7 mouse cellular contexts compared by ENCODE assay signal in the genomic region with DNA sequence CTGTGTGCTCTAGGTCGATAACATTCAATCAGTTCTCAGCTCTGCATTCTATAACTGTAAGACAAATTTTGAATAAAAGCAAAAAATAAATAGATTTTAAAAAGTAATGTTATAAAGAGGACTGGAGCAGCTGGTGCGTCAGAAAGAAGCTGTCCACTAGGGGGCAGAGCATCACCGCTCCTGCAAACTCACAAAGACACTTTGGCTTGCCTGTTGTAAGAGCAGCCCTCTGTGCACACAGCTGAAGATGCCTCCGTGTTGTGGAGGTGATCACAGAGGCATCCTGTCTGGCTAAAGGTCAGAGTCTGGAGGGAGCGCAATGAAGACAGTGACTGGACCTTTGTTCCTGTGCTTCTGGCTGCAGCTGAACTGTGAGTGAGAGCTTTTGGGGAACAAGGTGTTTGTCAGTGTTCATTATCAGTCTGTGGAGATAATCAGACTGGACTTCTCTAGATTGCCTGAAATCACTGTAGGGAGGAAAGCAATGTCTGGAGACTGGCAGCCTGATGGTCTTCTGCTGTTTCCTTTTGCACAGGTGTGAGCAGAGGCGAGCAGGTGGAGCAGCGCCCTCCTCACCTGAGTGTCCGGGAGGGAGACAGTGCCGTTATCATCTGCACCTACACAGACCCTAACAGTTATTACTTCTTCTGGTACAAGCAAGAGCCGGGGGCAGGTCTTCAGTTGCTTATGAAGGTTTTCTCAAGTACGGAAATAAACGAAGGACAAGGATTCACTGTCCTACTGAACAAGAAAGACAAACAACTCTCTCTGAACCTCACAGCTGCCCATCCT.
DNase-seq lines count a peak whose midpoint lies in the region; ATAC-seq and TF ChIP-seq lines count a peak whose summit lies in the region.
"Not testable (repeated sequence)": the region's sequence is repeated elsewhere in the genome, so short reads cannot be mapped to it uniquely, and the experiment has no call there.

No protein-coding gene starts in this region.

- H3K27ac ChIP-seq in forebrain, embryonic 12.5 days; hindbrain, embryonic 14.5 days; lung, embryonic 14.5 days (ENCODE audit: low read depth); midbrain, embryonic 13.5 days; neural tube, embryonic 12.5 days: not testable (repeated sequence)

- H3K27me3 ChIP-seq in forebrain, embryonic 12.5 days; hindbrain, embryonic 14.5 days (ENCODE audit: control insufficient read depth, insufficient read depth, low read length); lung, embryonic 14.5 days (ENCODE audit: insufficient read depth, low read length); midbrain, embryonic 13.5 days; neural tube, embryonic 12.5 days (replicated peaks): not testable (repeated sequence)

- H3K9me3 ChIP-seq in forebrain, embryonic 12.5 days; hindbrain, embryonic 14.5 days (ENCODE audit: control insufficient read depth, low read length); lung, embryonic 14.5 days (ENCODE audit: low read depth, low read length); midbrain, embryonic 13.5 days; neural tube, embryonic 12.5 days: not testable (repeated sequence)

- DNase-seq in hindbrain, embryonic 14.5 days (ENCODE audit: low spot score); lung, embryonic 14.5 days: not testable (repeated sequence)

- not testable (repeated sequence) for H3K9ac ChIP-seq in forebrain, embryonic 12.5 days; hindbrain, embryonic 14.5 days; lung, embryonic 14.5 days; midbrain, embryonic 13.5 days (replicated peaks); neural tube, embryonic 12.5 days

- not testable (repeated sequence) for H3K4me2 ChIP-seq in forebrain, embryonic 12.5 days; hindbrain, embryonic 14.5 days (replicated peaks); lung, embryonic 14.5 days; midbrain, embryonic 13.5 days (replicated peaks); neural tube, embryonic 12.5 days (replicated peaks)

- peak; percentile 68 for ATAC-seq in CD4-positive, CD25-positive, alpha-beta regulatory T cell, adult 4 months
- peak; percentile 51; the same call in 1 of the 2 replicates for ATAC-seq in forebrain, embryonic 12.5 days (ENCODE audit: low FRiP score)
- peak; percentile 98 for ATAC-seq in frontal cortex, adult (ENCODE audit: low TSS enrichment)
- ATAC-seq in hindbrain, embryonic 14.5 days (ENCODE audit: low FRiP score): peak; percentile 86
- ATAC-seq in lung, embryonic 14.5 days (ENCODE audit: insufficient read depth): peak; percentile 38; the same call in 1 of the 2 replicates
- ATAC-seq in midbrain, embryonic 13.5 days: peak; percentile 86
- ATAC-seq in neural tube, embryonic 12.5 days (ENCODE audit: low FRiP score, low read depth): peak; percentile 53; the same call in 1 of the 2 replicates

- no CpG with 5 or more reads among the region's 12 CpGs for WGBS in forebrain, embryonic 12.5 days
- WGBS in hindbrain, embryonic 14.5 days: no CpG with 5 or more reads among the region's 12 CpGs
- WGBS in lung, embryonic 14.5 days: no CpG with 5 or more reads among the region's 12 CpGs
- WGBS in midbrain, embryonic 13.5 days: no CpG with 5 or more reads among the region's 12 CpGs
- WGBS in neural tube, embryonic 12.5 days: no CpG with 5 or more reads among the region's 12 CpGs

- H3K36me3 ChIP-seq in forebrain, embryonic 12.5 days (replicated peaks); hindbrain, embryonic 14.5 days (replicated peaks; ENCODE audit: control insufficient read depth, insufficient read depth); lung, embryonic 14.5 days (ENCODE audit: insufficient read depth); midbrain, embryonic 13.5 days; neural tube, embryonic 12.5 days: not testable (repeated sequence)

- not testable (repeated sequence) for TF ChIP-seq CTCF in lung, embryonic 14.5 days (IDR thresholded peaks at IDR 0.05; ENCODE audit: low read depth)

- not testable (repeated sequence) for H3K4me1 ChIP-seq in forebrain, embryonic 12.5 days; hindbrain, embryonic 14.5 days (replicated peaks; ENCODE audit: control insufficient read depth, insufficient read depth, low read length); lung, embryonic 14.5 days (ENCODE audit: insufficient read depth); midbrain, embryonic 13.5 days (replicated peaks); neural tube, embryonic 12.5 days

- H3K4me3 ChIP-seq in forebrain, embryonic 12.5 days (replicated peaks); hindbrain, embryonic 14.5 days (replicated peaks; ENCODE audit: low read length); lung, embryonic 14.5 days (ENCODE audit: low read depth, low read length); midbrain, embryonic 13.5 days (replicated peaks); neural tube, embryonic 12.5 days: not testable (repeated sequence)

Comparison
In these comparisons a context has a peak if more than half of its experiments do, and no peak if none do; other contexts are left out.
1. ATAC-seq: peak in every context shown above with its lines; median percentile 98 in frontal cortex, adult; 86 in hindbrain, embryonic 14.5 days; 86 in midbrain, embryonic 13.5 days; 68 in CD4-positive, CD25-positive, alpha-beta regulatory T cell, adult 4 months; 53 in neural tube, embryonic 12.5 days; 51 in forebrain, embryonic 12.5 days; 38 in lung, embryonic 14.5 days.